Mouse (Mus musculus): ENCODE measurements around the gene 4930469K13Rik.

GRCm38 (mm10) chr11:33939456-33940113, 158.8 kb downstream of the 4930469K13Rik start:
- TF ChIP-seq CTCF (IDR thresholded peaks at IDR 0.05; ENCODE audit: control insufficient read depth, insufficient read depth, insufficient replicate concordance, low read depth, low read length) (no peak), POLR2A (IDR thresholded peaks at IDR 0.05; ENCODE audit: control insufficient read depth, low read depth, low read length) (no peak)
